Mouse (Mus musculus): ENCODE measurements around the gene Haao.

Gene Haao

DNA sequence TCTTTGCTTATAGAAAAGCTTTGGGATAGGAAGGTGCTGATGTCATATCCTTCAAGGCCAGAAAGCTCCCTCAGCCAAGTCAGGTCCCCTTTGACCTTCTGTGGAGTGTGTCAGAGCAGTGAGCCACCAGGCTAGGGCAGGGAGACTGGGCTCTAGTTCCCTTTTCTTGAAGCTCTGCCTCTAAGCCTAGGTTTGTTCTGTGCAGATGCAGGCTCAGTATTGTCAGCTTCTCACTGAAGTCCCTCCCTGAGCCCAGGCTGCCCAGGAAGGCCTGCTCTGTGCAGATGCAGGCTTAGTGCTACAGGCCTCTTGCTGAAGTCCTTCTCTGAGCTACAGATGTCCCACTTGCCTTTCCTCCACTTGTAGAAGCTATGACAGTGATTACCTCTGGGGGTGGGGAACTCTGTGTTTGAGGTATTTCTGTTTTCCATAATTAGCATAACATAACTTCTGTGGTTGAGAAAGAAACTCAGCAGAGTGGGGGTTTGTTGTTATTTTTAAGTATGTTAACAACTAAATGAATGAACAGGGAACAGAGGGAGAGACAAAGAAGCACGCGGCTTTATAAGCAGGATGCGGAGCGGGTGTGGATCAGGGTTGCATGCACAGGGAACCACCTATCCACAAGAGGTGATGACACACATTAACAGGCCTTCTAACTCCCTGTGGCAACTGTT lies 17.0 kb downstream of the Haao start:
- no peak for DNase-seq

DNA sequence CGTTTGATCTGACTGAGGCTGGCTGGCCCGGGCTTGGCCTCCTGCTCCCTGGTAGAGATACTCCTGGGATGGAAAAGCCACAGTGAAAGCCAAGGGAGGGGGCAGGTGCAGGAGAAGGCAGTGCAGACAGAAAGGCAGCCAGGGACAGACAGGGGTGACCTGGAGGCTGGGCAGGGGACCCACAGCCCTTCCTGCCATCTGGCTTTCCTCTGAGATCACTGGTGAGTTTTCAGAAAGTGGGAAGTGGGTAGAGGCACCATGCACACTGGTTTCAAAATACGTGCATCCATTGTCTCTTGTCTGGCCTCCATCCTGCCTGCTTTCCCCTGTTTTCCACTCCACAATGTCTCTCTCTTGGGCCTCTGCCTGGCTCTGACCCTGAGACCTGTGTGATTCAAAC lies 18.4 kb downstream of the Haao start:
- DNase-seq, result no peak

DNA sequence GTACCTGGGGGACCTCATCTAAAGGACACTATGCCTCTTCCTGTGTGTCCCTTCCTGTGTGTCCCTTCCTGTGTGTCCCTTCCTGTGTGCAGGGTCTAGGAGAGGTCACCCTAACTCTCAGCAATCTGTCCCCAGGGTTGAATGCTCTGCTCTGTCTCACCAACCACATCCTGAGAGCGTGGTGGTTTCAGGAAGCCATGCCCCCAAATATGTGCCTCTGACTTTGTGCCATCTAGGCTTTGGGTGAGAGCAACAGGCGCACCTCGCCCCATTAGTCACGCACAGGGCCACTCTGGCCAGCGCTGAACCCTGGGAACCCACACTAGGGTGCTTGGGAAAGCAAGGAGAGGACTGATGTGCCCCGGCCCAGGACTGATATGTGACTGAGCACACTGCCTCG lies 23.9 kb downstream of the Haao start:
- no peak for DNase-seq

DNA sequence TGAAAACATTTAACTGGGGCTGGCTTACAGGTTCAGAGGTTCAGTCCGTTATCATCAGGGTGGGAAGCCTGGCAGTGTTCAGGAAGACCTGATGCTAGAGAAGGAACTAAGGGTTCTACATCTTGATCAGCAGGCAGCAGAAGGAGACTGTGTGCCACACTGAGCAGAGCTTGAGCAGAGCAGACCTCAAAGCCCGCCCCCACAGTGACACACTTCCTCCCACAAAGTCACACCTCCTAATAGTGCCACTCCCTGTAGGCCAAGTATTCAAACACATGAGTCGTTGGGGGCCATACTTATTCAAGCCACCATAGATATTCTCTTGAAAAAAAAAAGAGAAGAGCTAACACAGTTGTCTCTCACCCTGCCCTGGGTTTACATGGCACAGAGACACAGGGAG lies 25.9 kb downstream of the Haao start:
- no peak for DNase-seq

GRCm38 (mm10) chr17:83820701-83821100 lies 27.1 kb downstream of the Haao start:
- DNase-seq, result peak in 1 of 2 experiments; percentile 25

DNA sequence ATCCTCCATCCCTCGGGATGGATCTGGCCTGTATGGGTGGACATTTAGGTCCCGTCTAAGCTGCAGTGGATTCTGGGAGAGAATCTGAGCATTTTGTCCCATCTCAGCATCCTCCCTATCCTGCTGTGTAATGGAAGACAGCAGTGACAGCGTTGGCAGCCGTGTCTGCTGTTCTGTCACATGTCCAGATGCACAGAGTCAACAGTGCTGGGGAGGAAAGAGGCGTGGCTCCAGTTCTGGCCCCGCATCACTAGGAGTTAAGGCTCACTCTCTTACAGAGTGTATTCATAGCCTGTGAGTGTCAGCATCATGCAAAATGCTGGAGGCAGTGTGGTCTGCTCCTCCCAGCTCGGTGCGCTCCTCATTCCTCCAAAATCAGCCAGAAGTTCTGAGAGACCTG lies 28.3 kb downstream of the Haao start:
- DNase-seq, result no peak

- DNase-seq, result no peak
These were observed 30.8 kb downstream of the Haao start for GRCm38 (mm10) chr17:83816996-83817395.

GRCm38 (mm10) chr17:83813050-83813449 lies 34.7 kb downstream of the Haao start:
- DNase-seq, result no peak

DNA sequence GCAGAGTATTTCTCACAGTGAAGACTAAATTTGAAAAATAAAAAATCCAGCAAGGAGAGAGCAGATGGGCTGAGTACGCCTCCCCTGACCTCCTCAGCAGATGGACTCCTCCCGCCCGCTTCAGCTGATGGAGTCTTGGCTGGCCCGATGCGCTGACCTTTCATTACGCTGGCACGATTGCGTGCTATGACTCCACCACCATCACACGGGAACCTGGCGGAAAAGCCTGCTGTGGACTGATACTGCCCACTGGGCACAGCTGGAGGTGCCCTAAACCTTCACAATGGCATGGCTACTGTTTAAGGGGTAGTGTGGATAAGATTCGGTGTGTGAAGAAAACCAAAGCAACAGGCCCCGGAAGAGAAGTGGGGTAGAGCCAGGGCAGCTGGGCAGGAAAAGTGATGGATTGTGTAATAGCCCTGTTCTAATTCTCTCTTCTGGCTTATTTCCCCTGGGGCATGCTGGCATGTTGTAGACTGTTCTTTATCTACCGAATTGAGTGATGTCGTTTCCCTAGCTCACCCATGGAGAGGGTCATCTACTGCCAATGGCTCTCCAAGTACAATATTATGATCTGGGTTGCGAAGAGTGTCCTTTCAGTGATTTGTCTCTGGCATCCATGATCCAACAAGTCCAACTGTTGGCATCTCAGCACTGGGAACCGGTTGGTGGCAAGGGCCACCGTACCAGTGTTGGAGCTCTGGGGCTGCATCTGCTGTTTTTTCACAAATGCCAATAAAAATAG lies 35.4 kb downstream of the Haao start:
- DNase-seq, result peak; percentile 80 to 84

- DNase-seq, result no peak
These were observed 37.5 kb downstream of the Haao start for GRCm38 (mm10) chr17:83810285-83810684.

GRCm38 (mm10) chr17:83809197-83809829 lies 38.5 kb downstream of the Haao start:
- DNase-seq, result no peak

DNA sequence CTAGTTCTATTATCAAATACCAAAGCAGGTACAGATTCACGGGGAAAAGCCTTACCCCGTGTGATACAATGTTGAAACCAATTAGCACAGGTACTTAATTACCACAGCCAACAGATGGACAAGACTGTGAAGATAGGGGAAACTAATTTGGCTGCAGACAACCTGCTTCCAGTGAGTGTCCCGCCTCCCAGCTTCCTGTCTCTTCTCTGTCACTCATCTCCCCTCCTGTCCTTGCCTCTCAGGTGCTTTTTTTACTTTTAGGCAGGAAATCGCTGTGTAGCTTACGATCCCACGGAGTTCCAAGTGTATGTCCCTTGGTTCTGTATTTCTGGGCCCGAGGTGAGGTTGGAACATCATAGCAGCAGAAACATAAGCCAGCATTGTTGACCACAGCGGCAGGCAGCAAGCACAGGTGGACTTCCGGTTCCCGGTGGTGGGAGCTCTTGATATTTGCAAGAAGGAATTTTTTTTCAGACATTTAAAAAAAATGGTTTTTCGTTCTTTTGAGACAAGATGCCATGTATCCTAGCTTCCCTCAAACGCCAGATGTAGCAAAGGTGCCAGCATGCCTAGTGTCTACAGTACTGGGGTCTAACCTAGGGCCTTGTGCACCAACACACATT lies 39.2 kb downstream of the Haao start:
- DNase-seq, result no peak

DNA sequence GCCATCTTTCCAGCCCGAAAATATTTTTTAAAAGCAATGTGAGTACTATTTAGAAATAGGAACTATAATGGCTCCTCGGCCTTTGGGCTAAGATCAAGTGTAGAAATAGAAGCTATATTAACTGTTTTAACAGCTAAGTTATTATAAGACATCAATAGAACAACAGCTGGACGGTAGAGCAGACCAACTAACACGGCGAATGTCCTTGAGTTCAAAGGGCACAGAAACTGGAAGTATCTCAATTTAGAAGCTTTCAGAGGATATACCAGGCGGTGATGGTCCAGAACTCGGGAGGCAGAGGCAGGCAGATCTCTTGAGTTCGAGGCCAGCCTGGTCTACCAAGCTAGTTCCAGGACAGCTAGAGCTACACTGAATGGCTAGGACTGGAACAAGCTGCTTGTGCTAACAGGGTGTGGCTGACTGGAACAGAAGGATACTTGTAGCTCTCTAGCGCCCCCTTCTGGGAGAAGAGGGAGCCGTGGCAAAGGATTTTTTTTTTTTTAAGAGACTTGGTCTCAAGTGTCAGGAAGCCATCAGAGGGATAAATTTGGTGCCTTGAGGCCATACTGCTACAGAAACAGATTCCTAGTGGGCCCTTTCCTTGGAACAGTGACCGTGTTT lies 39.9 kb downstream of the Haao start:
- peak; percentile 62 to 79 for DNase-seq

- no peak for DNase-seq
These were observed 40.4 kb downstream of the Haao start for GRCm38 (mm10) chr17:83807345-83807744.

DNA sequence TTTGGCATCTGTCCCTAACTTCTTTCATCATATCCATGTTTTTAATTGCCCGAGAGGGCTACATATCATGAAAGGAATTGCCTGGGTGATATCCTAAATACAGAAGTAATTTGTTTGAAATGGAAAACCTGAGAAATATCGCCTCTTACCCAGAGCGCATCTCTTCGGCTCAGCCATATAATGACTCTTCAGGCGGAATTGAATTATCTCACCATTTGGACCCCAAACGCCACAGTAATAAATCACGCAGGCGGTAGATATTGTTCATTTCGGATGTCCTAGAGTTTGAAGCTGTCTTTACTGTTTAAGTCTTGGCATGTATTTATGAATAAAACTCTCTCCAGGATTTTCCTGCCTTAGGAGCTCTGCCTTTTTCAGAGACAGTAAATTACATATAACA lies 42.7 kb downstream of the Haao start:
- DNase-seq, result no peak

DNA sequence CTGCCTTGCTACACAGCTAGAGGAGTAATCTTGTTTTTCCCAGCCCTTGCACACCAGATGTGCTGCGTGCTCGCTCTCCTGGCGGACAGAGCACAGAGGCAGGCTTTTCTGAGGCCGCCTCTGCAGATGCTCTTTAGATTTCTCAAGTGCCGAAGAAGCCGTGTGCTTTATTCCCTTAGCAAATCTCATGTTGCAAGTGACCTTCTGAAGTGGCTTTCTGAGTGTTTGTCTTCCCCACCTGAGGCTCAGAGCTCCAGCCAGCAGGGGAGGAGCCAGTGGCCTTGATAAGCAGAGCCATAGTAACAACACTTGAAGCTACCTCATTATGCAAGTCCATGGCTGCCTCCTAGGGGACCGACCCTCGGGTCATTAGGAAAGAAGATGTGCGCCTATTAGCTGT lies 43.8 kb downstream of the Haao start:
- no peak for DNase-seq

DNA sequence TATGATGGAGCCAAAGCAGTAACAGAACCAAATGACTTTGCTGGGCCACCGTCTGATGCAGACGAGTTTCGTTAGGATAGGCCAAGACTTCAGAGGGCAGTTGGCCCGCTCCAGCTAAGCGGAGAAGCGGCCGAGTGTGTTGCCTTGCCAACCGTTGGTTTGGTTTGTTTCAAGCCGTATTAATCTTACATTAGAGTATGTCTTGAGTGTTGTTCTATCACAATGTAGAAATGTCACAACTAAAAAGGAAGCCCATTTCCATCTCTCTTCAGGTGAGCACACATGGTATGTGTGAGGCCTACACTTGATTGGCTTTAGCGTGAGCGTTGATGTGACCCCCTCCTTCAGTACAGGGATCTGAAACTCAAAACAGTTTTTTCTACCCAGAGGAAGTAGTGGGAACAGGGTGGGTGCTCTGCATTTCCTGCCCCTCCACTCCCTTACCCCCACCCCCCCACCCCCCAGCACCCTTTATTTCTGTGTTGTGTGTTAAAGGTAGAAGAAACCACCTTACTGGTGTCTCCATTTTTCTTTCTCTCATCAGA lies 48.2 kb downstream of the Haao start:
- DNase-seq, result no peak

DNA sequence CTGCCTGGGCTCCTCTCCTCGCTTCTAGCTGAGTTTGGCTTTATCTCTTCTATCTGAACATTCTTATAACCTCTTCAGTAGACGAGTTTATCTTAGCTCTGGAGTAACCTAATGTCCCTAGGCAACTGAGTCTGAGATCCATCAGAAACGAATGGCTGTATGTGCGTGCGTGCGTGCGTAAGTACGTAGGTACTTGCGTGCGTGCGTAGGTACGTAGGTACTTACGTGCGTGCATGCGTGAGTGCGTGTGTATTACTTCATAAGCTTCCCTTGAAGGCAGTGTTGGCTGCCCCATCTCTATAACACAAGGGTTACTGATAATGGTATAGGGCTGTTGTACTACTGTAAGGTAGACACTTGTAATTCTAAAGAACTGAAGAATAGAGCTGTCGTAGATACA lies 52.6 kb downstream of the Haao start:
- no peak for DNase-seq

GRCm38 (mm10) chr17:83792388-83792787 lies 55.4 kb downstream of the Haao start:
- DNase-seq, result no peak

DNA sequence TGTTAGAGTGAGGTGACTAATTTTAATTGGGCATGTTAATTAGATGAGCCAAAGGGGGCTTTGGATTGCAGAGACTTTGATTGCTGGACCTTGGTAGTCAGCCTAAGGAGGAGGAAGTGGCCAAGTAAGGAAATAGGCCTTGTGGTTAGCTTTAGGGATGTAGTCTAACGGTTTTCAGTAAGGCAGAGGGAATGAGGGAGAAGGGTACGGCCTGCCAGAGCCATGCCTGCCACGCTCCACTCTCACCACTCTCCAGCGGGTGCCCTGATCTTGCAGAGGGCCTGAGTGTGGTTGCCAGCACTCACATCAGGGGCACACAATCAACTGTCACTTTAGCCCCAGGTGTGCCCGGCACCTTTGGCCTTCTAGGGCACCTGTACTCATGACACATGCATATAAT lies 57.6 kb downstream of the Haao start:
- DNase-seq, result no peak

- no peak for DNase-seq
These were observed 61.3 kb downstream of the Haao start for GRCm38 (mm10) chr17:83786418-83786817.

DNA sequence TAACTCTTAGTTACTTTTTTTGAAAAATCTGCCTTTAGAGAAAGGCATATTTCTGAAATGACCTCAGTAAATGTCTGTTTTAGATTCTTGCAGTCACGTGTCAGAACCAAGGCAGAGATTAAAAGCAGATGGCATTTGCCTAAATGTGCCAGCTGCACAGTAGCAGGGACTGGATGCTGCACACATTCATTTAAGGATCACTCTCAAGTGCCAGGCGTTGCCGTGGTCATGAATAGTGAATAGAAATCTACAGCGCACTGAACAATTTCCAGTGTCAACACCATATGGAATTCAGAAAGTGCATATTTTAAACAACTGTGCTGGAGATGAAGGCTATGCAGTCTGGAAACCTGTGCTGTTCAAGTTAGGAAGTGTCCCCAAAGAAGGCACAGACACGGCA lies 65.0 kb downstream of the Haao start:
- DNase-seq, result no peak

Measured in cerebellum, postnatal 25 days (tissue).